Mouse (Mus musculus) forelimb bud, embryonic 11.5 days (tissue): ENCODE measurements around the gene Stard9.
"Not testable (repeated sequence)": the region's sequence is repeated elsewhere in the genome, so short reads cannot be mapped to it uniquely, and the experiment has no call there.

Experiments used
- DNase-seq: peaks from one replicate; pipeline ENCODE4 v3.0.0-alpha.2; 2012; ENCODE audit warnings: low read depth, low spot score

Stard9 gene

DNA sequence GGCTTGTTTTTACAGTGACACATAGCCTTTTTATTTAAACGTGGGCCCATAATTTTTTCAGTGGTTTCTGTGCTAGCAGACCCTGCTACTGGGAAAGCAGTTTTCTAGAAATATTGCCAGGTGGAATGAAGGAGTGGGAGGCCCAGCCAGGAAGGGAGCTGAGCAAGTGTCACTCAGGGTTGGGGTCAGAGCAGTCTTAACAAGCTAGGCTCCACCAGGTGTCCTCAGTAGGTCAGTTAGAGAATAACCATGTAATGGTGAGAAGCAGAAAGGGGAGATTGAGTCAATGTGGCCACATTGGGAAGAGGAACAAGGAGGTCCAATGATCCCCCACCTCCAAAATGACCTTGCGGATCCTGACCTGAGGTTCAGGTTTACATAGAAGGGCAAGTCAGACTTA is 25.8 kb downstream of the Stard9 start:
- no peak for DNase-seq

DNA sequence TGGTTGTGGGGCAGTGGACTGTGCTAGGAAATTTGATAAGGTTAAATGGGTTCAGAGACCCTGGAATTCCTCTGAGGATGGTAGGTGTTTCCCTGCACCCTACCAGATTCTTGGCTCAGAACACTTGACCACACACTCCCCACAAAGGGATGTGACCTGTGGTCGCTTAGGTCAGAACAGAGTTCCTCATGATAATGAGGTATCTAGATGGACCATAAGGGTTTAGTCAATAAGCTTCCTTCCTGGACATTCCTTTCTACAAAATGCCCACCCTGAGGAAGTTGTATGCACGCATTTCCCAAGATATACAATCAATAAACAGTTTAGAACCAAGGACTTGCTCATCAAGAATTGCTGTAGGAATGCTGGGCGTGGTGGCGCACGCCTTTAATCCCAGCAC is 27.0 kb downstream of the Stard9 start:
- DNase-seq = no peak

DNA sequence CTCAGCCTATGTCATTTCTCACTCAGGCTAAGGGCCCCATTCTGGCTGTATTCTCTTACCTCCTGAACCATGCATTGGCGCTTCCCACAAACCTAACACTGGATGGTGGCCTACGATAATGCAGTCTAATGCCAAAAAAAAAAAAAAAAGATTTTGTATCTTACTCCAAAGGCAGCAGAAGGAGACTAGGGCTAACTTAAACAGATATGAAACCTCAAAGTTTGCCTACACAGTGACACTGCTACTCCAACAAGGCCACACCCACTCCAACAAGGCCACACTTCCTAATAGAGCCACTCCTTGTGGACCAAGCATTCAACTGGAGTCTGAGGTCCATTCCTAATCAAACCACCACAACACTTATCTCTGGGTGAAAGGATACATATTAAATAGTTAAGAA is 27.8 kb downstream of the Stard9 start:
- no peak for DNase-seq

DNA sequence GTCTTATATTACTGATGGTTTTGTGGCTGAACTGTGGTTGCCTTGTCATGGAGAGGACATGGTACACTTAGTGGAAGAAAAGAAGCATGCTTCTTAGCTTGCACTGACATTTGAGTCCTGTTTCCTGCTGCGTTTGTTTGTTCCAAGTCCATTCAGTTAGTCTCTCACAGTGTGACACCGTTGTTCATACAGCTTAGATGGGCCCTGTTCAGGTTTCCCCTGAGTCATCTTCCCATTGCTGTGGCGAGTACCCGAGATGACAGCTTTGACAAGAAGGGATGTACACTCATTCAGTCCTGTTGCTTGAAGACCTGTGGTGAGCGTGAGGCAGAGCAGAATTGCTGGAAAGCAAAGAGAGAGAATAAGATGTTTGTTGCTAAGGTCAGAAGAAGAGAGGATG is 29.6 kb downstream of the Stard9 start:
- DNase-seq = no peak

DNA sequence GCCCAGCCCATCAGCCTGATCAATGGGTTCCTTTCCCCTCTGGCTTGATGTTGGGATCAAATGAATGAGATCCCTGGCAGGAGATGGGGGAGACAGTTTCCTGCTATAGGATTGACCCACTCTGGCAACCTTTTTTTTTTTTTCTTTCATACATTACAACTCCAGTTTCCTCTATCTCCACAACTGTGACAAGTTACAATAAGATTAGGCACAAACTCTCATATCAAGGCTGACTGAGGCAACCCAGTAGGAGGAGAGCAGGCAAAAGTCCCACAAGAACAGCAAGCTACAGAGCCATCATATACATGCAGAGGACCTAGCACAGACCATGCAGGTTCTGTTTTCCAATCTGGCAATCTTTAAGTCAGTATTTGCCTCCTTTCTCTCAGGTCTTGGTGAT is 30.4 kb downstream of the Stard9 start:
- no peak for DNase-seq

DNA sequence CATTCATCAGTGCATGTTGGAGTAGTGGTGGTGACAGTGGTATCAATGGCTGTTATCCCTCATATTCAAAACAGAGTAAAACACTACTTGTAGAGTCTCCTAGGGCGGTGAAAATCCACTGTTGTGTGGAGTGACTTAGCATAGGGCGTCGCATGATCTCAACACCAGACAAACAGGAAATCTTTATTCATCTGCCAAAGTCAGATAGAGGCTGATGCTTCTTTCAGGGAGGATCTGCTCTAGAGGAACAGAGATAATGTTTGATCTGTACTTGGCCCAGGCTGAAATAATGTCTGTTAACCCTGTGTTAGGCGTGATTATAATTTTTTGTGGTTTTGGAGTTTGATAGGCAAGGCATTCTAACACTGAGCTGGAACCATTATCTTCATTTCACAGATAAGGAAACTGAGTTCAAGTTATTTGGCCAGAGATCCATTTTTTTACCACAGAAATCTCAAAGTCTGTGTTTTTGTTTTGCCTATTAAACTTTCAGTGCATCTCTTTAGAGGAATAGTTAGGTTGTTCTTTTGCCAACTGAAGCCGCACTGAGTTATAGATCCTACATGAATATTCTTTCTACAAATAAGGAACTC is 31.7 kb downstream of the Stard9 start:
- no peak for DNase-seq

DNA sequence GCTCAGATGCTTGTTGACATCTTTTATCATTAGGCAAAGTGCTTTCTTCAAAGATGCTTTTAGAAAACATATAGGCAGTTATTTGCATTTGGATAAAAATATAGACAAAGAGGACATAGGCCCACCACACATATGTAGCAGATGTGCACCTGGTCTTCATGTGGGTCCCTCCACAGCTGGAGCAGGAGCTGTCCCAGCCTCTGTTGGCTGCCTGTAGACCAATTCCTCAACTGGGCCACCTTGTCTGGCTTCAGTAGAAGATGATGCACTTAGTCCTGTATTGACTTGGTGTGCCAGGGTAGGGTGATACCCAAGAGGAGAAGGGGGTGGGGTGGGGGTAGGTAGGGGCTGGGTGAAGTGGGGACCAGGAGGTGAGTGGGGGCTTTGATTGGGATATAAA is 33.8 kb downstream of the Stard9 start:
- no peak for DNase-seq

DNA sequence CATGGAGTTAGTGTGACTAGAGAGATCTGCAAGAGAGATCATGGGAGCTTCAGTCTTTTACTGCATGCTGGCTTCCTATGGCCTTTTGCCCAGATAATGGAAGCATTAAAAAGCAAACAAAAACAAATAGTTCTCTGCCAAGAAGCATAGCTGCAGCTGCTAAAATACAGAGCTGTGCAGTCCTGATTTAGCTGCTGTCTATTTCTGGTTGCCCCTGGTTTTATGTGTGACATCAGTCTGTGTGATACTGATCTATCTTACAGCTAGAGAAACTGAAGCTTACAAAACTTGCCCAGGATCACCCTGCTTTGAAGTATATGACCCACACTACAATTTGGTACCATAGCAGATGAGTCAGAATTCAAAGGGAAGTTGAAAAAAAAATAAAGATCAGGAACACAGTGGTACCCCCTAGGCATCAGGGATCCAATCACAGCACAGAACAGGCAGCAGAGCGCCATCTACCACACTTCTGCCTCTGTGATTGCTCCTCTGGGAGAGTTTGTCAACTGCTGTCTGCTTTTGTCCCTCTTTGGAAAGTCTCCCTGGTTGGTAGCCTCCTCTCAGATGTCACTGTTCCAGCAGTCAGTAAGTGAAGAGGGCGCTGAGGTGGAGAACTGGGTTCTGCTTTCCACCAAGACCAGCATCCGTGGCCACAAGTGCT is 34.7 kb downstream of the Stard9 start:
- no peak for DNase-seq

DNA sequence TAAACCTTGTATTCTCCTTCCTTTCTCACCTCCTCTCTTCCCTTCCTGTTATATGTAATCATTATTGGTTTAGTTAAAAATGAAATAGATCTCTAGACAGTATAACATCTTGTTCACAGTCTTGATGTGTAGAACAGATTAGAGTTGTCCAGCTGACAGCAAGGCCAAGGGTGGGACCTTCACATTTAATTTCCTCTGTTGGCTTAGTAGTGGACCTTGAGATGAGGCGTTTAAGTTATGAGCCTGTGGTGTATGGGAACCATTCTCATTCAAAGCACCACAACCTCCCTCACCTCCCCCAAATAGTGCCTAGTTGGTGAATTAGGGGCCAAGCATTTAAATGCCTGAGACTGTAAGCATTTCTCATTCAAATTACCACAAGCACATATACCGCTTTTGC is 38.5 kb downstream of the Stard9 start:
- DNase-seq = no peak

DNA sequence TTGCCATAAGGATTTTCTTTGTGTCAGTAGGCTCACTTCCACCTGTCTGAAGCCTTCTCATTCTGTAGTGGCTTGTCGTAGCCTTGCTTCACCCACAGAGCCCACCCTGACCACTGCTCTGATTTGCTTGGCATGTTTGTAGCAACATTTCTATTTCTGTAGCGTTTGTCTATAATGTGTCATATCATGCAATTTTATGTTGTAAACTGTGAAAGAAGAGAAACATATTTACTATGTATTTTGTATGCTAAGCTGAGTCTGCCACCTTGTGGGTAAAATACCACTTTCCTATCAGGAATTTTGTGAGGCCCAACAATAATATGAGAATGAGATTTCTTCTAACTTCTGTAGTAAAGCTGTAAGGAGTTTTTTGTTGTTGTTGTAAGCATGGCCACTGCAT is 41.3 kb downstream of the Stard9 start:
- no peak for DNase-seq

DNA sequence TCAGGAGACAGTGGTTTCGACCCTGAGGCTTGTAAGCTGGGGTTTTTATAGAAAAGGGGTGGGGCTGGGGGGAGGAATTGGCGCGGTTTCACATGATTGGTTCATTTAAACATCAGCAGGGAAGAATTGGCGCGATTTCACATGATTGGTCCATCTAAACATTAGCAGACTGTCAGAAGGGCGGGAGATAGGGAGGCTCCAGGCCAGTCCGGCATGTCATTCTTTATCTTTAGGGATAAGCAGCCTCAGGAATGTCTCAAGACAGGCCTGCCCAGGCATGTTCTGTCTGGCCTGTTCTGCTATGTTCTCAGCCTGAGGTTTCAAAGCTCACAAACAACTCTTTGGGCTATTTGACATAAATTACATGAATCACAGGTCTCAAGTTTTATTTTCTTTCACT is 52.2 kb downstream of the Stard9 start:
- not testable (repeated sequence) for DNase-seq

DNA sequence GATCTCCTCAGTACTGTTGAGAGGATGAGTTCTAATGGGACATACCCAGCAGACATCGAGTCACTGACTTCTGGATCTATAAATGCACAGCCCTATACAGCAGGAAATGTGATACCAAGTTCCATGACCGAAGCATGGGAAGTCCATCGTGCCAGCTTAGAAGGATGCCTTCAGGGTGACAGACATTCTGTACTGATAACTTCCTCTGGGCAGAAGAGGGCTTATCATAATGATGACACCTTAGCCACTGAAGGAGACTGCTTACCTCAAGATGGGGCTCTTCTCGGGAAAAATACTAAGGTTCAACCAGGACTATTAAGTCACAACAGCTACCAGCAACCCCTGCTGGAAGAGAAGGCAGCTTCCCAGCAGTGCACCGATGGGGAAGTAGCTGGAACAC is 68.8 kb downstream of the Stard9 start:
- DNase-seq = no peak

DNA sequence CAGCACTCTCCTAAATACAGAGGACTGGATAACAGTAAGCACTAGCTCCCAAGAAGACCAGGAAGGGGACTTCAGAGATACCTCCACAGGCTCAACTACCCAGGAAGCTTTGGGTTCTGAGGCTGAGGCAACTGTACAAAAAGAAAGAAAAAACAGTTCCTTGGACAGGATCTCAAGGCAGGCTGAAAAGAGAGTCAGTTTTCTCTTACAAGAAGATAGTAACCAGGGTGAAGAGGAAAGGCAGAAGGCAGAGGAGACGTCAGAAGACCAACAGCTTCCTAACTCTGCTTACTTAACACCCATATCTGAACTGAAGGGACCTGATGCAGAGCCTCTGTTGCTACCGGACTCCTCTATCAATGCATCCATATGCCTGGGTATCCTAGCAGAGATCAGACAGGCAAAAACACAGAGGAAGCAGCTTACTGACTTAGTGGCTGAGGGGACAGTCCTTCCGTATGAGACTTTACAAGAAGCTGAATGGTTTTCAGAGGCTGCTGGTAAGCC is 71.5 kb downstream of the Stard9 start:
- DNase-seq = no peak

DNA sequence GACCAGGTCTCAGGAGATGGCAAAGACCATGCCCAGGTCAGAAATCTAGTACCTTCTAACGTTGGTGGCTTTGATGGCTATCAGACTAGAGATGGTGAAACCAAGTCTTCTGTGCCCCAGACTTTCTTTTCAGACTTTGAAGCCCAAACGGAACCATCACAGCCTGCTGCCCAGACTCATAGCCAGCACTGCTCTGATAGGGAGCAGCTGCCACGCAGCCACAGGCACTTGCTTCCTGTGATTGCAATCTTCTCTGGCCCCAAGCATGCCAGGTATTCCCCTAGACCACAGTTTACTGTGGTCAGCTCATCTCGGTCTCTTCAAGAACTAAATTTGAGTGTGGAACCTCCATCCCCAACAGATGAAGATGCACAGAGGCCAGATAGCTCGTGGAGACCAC is 73.8 kb downstream of the Stard9 start:
- no peak for DNase-seq

DNA sequence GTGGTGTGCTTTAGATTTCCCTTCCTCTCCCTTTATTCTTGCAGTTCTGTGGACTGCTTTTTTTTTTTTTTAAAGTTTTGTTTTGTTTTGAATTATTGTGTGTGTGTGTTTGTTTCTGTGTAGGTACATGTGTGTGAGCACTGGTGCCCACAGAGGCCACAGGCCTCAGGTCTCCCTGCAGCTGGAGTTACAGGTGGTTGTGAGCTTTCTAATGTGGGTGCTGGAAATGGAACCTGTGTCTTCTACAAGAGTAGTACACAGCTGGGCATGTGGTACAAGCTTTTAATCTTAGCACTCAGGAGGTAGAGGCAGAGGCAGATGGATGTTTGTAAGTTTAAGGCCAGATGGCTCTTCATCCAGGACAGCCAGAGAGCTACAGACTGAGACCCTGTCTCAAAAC is 78.1 kb downstream of the Stard9 start:
- no peak for DNase-seq

DNA sequence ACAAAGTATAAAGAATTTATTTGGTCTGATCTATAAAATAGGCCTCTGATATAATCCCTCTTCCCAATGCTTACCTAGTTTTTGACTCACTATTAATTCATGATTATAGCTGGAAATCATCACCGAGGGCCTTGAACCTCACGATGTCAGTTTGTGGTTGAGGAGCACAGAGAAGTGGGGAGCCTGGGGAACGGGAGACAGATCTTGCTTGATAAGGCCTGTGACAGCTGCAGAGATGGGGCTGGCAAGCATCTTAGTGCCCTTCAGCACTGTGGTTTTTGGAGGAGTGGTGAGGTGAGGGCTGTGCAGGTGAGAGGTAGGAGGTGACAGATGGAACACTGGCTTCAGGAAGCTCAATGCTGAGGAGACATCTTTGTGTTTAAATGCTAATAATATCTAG is 81.2 kb downstream of the Stard9 start:
- no peak for DNase-seq

DNA sequence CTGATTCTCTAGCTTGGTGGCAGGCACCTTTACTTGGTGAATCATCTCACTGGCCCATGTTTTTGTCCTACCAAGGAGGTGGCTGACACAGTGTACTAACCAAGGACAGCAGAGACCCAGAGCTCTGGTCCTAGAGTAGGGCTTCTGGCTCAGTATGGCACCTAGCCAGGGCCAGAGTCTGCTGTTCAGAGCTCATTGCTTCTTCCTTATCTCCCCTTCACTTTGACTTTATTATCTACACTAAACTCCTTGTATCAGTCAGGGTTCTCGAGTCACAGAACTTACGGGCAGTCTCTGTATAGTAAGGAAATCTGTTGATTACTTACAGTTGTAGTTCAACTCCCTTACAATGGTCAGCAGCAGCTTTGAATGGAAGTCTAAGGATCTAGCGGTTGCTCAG is 82.0 kb downstream of the Stard9 start:
- no peak for DNase-seq

DNA sequence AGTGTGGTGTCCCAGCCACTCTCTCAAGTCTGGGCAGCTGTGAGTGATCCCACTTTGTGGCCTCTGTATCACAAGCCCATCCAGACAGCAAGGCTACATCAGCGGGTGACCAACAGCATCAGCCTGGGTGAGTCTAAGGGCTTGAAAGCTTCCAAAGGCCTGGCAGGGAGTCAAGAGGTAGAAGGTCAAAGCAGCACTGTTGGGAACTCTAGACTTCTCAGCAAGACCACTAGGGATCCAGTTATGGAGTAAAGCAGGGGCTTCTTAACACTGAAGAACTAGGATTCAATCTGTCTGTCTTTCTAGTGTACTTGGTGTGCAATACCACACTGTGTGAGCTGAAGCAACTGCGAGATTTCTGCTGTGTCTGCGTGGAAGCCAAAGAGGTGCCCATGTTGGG is 84.5 kb downstream of the Stard9 start:
- no peak for DNase-seq

DNA sequence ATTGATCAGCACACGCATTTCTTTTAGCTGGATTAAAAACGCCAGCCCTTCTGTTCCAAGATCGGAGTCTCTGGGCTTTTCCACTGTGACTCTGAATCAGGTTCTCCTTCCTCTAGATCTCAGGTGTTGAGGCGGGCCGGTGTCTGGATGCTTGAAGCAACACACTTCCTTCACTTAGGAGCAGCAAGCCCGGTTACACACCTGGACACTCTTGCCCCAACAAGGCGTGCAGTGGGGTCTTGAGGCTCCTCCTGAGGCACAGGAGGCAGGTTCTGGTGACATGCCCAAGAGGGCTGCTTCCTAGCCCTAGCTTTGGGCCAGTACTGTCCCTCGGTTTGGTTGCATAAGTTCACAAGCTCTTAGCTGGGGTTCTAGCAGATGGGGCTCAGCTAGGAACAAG is 89.6 kb downstream of the Stard9 start:
- DNase-seq = no peak

DNA sequence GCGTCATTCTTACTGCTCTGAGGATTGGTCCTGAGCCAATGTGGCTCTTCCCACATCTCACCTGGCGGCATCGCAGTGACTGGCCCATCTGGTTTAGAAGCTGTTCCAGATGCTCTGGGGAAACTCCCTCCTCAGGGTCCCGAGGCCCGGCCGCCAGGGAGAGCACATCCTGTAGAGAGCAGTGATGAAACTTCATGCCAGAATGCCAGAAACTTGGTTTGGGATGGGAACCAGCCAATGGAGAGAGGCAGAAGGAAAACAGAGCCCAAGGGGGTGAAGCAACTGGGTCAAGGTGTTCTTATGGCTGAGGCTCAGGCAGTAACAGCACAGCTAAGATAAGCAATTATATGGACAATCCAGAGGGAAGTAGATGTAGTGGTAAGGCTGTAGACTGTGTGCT is 91.9 kb downstream of the Stard9 start:
- DNase-seq = no peak

DNA sequence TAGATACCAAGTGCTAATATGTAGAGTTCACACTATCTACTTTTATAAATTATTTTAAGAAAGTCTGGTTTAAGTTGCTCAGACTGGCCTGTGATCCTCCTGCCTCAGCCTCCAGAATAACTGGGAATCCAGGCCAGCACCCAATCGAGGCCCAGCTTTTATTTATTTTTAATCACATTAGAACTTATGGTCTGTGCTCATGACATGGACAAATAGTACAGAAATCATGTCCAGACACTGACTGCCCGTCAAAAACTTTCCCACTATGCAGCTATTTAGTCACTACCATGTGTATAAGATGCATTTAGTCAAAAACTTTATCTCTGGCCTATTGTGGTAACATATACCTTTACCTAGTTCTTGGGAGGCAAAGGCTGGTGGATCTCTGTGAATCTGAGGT is 93.0 kb downstream of the Stard9 start:
- no peak for DNase-seq

DNA sequence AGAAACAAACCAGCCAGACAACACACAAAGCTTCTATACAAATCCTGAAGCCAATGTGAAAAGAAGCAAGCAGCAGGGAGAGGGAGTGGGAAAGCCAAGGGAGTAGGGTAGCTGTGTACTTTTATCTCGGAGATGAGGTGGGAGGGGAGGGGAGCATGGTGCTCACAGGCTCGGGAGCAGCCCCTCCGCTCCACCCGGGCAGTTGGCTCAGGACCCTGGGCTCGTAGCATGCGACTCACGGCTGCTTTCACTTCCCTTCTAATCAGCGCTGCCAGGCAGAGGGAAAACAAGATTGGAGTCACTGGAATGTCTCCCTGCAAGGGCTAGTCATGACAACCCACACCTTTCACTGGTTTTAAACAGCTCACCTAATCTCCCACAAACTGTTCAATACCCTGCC is 93.6 kb downstream of the Stard9 start:
- no peak for DNase-seq

DNA sequence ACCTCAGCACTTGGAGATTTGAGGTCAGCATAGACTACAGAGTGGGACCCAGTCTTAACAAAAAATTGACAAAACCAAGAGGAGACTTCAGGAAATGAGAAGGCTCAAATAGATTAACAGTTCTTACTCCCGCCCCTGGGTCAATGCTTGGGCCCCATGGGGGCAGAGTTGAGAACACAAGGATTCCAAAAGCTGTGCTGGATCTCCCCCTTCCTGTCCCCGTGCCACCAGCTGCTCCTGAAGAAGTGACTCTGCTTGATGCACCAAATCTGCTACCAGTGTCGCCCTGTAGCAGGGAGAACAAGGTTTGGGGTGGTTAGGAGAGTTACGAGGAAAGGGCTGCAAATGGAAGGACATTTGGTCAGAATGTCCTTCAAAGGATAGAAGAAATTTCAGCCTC is 94.7 kb downstream of the Stard9 start:
- no peak for DNase-seq

DNA sequence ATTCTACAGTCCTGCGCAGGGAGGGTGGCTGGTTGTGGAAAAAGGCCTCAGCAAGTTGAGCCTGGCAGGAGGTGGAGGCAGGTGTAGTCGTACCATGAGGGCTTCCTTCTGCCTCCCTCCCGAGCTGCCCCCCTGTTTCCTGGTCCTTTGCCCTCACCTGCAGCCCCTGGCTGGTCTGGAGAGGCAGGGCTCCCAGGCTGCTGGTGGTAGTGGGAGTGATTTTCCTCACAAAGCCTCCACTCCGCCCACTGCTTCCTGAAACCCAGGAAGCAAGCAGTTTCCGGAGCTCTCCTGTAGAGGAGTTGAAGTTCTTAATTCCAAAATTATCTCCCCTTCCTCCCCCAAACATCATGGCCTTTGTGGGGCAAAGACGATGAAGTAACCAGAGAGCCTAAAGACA is 95.3 kb downstream of the Stard9 start:
- no peak for DNase-seq
